Mouse (Mus musculus) Muller cell, postnatal 12 days (primary cell): ENCODE measurements at regions not wholly inside any gene's neighbourhood (a gene's known extent, or its start where the extent isn't known, plus 50 kb on each side); places are given as distances from the start of the nearest gene placed in this dataset.

Source experiments
- DNase-seq: peaks from one replicate; pipeline ENCODE4 v3.0.0-alpha.2; 2015; ENCODE audit errors: inconsistent ontology term

DNA sequence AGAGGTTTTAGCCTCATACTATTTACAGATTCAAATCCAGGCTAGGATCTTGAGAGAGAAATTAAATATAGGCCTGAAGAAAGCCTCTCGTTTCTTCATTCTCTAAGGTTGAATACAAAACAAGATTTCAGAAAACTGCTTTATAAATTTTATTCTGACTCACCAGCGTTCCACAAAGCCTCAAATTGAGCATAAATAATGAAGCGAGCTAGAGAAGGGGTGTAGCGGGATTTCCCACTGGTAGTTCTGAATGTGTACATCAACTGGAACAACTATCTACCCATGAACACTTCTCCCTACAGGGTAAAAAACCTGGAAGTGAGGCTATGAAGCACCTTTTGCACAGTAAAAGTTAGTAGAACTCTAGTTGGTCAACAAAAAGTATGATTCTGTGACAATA, 72.3 kb upstream of the Adam34 start:
- peak; percentile 62 for DNase-seq
